Mouse (Mus musculus): ENCODE results near the gene Chil1. TPM values are rescaled to one million over a fixed set of nuclear protein-coding genes. Genes with fewer than 3 reads are reported as not detected.

Chil1 gene
- polyA plus RNA-seq, 1 experiment from 2014 or later = 1.5 TPM

- H3K27me3 ChIP-seq (replicated peaks) = no peaks in the 10 kb centered on the region
- H3K9ac ChIP-seq = no peak overlapping the region
- no peak overlapping the region for H3K4me2 ChIP-seq
- ATAC-seq (replicated peaks) = no peak
- H3K9me3 ChIP-seq = no peaks in the 10 kb centered on the region
- H3K4me1 ChIP-seq = peaks cover 8% of the 10 kb centered on the region
- H3K4me3 ChIP-seq = no peak overlapping the region
- H3K36me3 ChIP-seq (replicated peaks) = no peaks in the 10 kb centered on the region
- 76% methylated on average over 7 of the region's 7 CpGs for WGBS
- H3K27ac ChIP-seq = no peak overlapping the region
Observed at GRCm38 (mm10) chr1:134213405-134213804, 31.4 kb downstream of the Chil1 start.

DNA sequence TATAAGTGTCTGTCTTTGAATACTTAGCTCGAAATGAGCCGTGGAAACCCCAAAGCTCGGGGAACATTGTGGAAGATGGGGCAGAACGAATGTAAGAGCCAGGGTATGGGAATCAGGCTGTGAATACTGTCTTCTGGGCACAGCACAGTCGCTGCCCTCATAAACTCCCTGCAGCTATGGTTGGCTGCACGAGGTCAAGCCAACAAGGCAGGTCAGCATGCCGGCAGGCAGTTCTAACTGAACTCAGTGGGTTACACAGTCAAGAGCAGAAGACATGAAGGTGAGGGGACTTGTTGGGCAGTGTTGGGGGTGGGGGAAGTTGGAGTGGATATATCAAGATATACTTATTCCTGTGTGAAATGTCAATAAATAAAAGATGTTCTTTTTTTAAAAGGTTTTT lies 33.1 kb downstream of the Chil1 start:
- ATAC-seq (replicated peaks) = no peak
- H3K9ac ChIP-seq = no peak overlapping the region
- H3K36me3 ChIP-seq (replicated peaks) = no peaks in the 10 kb centered on the region
- H3K4me3 ChIP-seq = no peak overlapping the region
- H3K4me2 ChIP-seq = no peak overlapping the region
- WGBS = 54% methylated on average over 7 of the region's 7 CpGs
- H3K9me3 ChIP-seq = no peaks in the 10 kb centered on the region
- peaks cover 8% of the 10 kb centered on the region for H3K4me1 ChIP-seq
- H3K27ac ChIP-seq = no peak overlapping the region
- H3K27me3 ChIP-seq (replicated peaks) = no peaks in the 10 kb centered on the region

DNA sequence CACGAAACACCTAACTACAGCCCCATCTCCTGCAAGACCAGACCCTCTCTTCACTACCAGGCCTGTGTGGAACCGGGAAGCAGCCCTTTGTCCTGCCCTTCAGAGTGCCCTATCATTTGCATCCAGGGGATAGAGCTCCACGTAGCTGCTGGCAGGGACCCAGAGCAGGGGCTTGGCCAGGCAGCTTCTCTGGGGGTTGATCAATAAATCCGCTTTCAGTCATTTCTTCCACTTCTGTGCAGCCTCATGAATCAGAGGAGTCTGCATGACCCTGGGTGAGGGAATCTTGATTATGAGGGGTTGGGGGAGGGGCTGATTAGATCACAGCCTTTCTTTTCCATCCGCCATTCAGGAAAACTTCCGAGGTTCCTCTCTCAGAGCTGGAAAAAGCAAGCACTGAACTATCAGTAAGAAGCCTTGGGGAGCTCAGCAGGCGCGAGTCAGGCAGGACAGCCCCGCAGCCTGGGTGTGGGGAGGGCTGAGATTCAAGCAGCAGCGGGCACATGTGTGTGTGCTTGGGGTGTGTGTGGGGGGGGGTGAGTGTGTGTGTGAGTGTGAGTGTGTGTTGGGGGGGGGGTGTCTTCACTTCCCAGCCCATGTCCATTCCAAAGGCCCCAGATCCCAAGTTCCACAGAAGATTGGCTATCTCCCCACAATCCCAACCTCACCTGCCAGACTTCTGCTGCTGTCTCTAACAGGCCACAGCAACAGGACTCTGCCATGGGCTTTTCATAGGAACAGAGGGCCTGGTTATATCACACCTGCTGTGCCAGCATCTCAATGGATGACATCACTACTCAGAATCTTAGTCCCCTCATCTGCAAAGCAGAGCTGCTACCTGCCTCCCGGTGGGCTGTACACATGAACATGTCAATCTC lies 34.0 kb downstream of the Chil1 start:
- Histone ChIP-seq H3K27me3 (replicated peaks) (no peaks in the 10 kb centered on the region), H3K27ac (peak overlapping the region; percentile 37; the same call in 1 of the 2 replicates), H3K4me2 (no peak overlapping the region), H3K36me3 (replicated peaks) (no peaks in the 10 kb centered on the region), H3K4me1 (peaks cover 8% of the 10 kb centered on the region), H3K4me3 (no peak overlapping the region), H3K9ac (no peak overlapping the region), H3K9me3 (no peaks in the 10 kb centered on the region)
- 16% methylated on average over 11 of the region's 11 CpGs for WGBS
- peak; percentile 43; the same call in 1 of the 2 replicates for ATAC-seq (replicated peaks)

- 82% methylated on average over 2 of the region's 2 CpGs for WGBS
- ATAC-seq (replicated peaks) = peak; percentile 33; the same call in 1 of the 2 replicates
- Histone ChIP-seq H3K9me3 (no peaks in the 10 kb centered on the region), H3K4me1 (peaks cover 8% of the 10 kb centered on the region), H3K4me2 (no peak overlapping the region), H3K9ac (no peak overlapping the region), H3K27me3 (replicated peaks) (no peaks in the 10 kb centered on the region), H3K27ac (no peak overlapping the region), H3K36me3 (replicated peaks) (no peaks in the 10 kb centered on the region), H3K4me3 (no peak overlapping the region)
Observed at GRCm38 (mm10) chr1:134216629-134216971, 34.6 kb downstream of the Chil1 start.

GRCm38 (mm10) chr1:134217028-134217481 lies 35.1 kb downstream of the Chil1 start:
- no peak overlapping the region for H3K27ac ChIP-seq
- peaks cover 8% of the 10 kb centered on the region for H3K4me1 ChIP-seq
- no peaks in the 10 kb centered on the region for H3K36me3 ChIP-seq (replicated peaks)
- H3K9me3 ChIP-seq = no peaks in the 10 kb centered on the region
- ATAC-seq (replicated peaks) = no peak
- no peak overlapping the region for H3K4me3 ChIP-seq
- H3K4me2 ChIP-seq = no peak overlapping the region
- H3K9ac ChIP-seq = no peak overlapping the region
- no peaks in the 10 kb centered on the region for H3K27me3 ChIP-seq (replicated peaks)
- 68% methylated on average over 12 of the region's 12 CpGs for WGBS

- H3K4me1 ChIP-seq = peaks cover 8% of the 10 kb centered on the region
- no peak overlapping the region for H3K9ac ChIP-seq
- no peak for ATAC-seq (replicated peaks)
- WGBS = 83% methylated on average over 3 of the region's 3 CpGs
- no peak overlapping the region for H3K4me2 ChIP-seq
- no peaks in the 10 kb centered on the region for H3K9me3 ChIP-seq
- H3K36me3 ChIP-seq (replicated peaks) = no peaks in the 10 kb centered on the region
- no peak overlapping the region for H3K27ac ChIP-seq
- no peaks in the 10 kb centered on the region for H3K27me3 ChIP-seq (replicated peaks)
- H3K4me3 ChIP-seq = no peak overlapping the region
Observed at GRCm38 (mm10) chr1:134217942-134218341, 36.0 kb downstream of the Chil1 start.

DNA sequence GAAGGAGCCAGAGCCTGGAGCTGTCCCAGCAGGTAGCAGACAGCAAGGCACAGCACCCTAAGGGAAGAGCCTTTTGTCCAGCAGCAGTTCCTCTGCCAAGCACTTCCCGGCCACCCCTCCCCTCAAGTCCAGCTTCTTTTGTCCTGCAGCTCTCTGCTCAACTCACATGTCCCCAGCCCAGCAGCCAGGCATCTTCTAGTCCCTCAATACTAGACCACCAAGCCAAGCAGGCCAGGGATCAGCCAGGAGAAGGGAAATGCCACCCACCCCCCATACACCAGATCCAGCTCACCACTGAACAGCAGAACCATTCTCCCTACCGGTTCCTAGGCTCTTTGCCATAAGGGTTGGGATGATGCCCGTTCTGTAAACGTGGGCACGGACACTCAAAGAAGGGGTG lies 37.6 kb downstream of the Chil1 start:
- H3K36me3 ChIP-seq (replicated peaks) = no peaks in the 10 kb centered on the region
- H3K4me1 ChIP-seq = peaks cover 8% of the 10 kb centered on the region
- no peaks in the 10 kb centered on the region for H3K9me3 ChIP-seq
- H3K4me3 ChIP-seq = no peak overlapping the region
- no peak overlapping the region for H3K27ac ChIP-seq
- H3K4me2 ChIP-seq = no peak overlapping the region
- WGBS = 70% methylated on average over 5 of the region's 5 CpGs
- H3K27me3 ChIP-seq (replicated peaks) = no peaks in the 10 kb centered on the region
- ATAC-seq (replicated peaks) = no peak
- no peak overlapping the region for H3K9ac ChIP-seq

- ATAC-seq (replicated peaks) = no peak
- WGBS = 92% methylated on average over 1 of the region's 1 CpGs
- no peak overlapping the region for H3K4me3 ChIP-seq
- H3K4me1 ChIP-seq = peaks cover 2% of the 10 kb centered on the region
- H3K9ac ChIP-seq = no peak overlapping the region
- H3K4me2 ChIP-seq = no peak overlapping the region
- no peaks in the 10 kb centered on the region for H3K36me3 ChIP-seq (replicated peaks)
- H3K9me3 ChIP-seq = no peaks in the 10 kb centered on the region
- H3K27ac ChIP-seq = no peak overlapping the region
- no peaks in the 10 kb centered on the region for H3K27me3 ChIP-seq (replicated peaks)
Observed at GRCm38 (mm10) chr1:134221172-134221571, 39.2 kb downstream of the Chil1 start.

DNA sequence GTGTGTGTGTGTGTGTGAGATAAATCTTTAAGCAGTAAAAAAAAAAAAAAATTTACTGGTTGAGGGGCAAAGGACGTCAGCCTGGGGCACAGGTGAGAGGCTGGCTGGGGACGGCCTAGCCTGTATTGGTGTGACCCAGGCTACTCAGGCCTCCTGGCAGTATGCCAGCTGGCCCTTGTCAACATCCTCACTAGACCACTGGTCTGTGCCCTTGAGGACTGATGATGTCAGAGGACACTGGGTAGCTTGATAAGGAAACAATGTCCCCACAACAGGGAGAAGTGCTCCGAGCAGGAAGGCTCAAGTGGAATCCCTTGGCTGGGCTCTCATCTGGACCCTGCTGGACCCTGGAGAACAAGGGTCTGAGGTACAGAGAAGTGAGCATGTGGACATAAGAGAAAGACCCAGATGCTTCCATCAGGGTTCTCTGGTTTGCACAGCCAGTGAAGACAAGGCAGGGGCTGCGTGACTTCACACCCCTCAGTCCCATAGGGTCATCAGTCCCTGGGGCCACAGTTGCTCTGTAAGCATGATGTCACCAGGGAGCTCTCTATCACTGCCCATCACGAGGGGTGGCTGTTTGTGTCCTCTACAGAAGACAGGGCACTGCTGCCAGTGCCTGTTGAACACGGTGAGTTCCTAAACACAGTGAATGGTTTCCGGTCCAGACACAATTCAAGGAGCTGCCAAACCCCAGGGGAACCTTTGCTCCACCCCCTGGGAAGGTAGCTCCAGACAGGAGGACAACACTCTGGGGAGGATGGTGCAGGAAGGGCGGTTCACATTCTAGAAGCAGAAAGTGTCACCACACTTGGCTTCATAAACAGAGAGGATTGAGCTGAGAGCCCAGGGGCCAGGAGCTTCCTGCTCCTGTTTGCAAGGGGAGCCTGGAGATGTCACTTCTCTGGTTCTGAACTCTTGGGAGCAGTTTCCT lies 40.4 kb downstream of the Chil1 start:
- 59% methylated on average over 8 of the region's 8 CpGs for WGBS
- no peak for ATAC-seq (replicated peaks)
- H3K27me3 ChIP-seq (replicated peaks) = no peaks in the 10 kb centered on the region
- H3K27ac ChIP-seq = no peak overlapping the region
- no peaks in the 10 kb centered on the region for H3K36me3 ChIP-seq (replicated peaks)
- H3K4me3 ChIP-seq = no peak overlapping the region
- no peaks in the 10 kb centered on the region for H3K9me3 ChIP-seq
- no peak overlapping the region for H3K9ac ChIP-seq
- no peaks in the 10 kb centered on the region for H3K4me1 ChIP-seq
- no peak overlapping the region for H3K4me2 ChIP-seq

DNA sequence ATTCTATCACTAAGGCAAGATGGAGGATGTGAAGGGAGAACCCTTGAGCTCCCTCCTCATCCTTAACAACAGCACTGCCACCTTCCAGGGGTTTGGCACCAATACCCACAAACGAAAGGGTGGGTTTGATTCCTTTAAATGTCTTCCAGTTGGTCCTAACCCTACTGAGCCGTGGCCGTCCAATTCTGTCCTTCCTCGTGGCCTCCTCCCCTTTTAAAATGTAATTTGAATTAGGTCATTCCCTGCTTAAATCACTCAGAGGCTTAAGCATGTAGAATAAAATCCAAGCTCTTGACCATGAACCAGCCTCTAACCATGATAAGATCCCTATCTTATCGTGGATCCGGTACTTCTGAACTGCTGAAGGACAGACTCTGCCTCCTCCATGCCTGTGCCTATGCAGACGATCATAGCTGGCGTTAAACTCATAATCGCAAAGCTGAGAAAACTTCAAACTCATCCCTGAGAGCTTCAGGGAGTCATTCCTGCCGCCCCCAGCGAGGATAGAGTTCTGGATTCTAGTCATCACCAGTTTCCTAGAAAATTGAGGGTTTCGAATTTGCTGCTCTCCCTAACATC lies 42.8 kb downstream of the Chil1 start:
- H3K27me3 ChIP-seq (replicated peaks) = no peaks in the 10 kb centered on the region
- H3K27ac ChIP-seq = no peak overlapping the region
- no peaks in the 10 kb centered on the region for H3K9me3 ChIP-seq
- 88% methylated on average over 12 of the region's 12 CpGs for WGBS
- H3K9ac ChIP-seq = no peak overlapping the region
- no peak overlapping the region for H3K4me3 ChIP-seq
- ATAC-seq (replicated peaks) = no peak
- H3K4me1 ChIP-seq = no peaks in the 10 kb centered on the region
- H3K36me3 ChIP-seq (replicated peaks) = no peaks in the 10 kb centered on the region
- no peak overlapping the region for H3K4me2 ChIP-seq

- no peaks in the 10 kb centered on the region for H3K9me3 ChIP-seq
- no peak overlapping the region for H3K27ac ChIP-seq
- H3K4me1 ChIP-seq = no peaks in the 10 kb centered on the region
- 96% methylated on average over 5 of the region's 5 CpGs for WGBS
- no peaks in the 10 kb centered on the region for H3K36me3 ChIP-seq (replicated peaks)
- no peak overlapping the region for H3K4me2 ChIP-seq
- ATAC-seq (replicated peaks) = no peak
- H3K4me3 ChIP-seq = no peak overlapping the region
- H3K9ac ChIP-seq = no peak overlapping the region
- H3K27me3 ChIP-seq (replicated peaks) = no peaks in the 10 kb centered on the region
Observed at GRCm38 (mm10) chr1:134225375-134225774, 43.4 kb downstream of the Chil1 start.

DNA sequence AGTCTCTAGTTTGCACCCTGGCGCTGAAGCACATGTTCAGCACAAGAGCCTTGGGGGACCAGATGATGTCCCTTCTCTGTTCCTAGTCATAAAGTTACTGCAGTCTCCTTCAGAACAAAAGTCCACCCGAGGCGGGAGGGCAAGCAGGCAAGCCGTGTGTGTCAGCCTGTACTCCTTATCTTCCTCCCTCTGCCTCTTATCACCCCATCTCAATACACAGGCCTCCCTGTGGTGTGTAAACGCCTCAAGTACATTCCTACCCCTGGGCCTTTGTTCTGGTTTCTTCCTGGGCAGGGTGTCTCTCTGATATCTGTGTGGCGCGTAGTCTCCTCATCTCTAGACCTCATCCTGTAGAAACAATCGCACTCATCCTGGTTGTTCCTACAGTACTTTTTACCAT lies 44.8 kb downstream of the Chil1 start:
- Histone ChIP-seq H3K9ac (no peak overlapping the region), H3K27me3 (replicated peaks) (no peaks in the 10 kb centered on the region), H3K27ac (no peak overlapping the region), H3K4me2 (no peak overlapping the region), H3K4me3 (no peak overlapping the region), H3K9me3 (no peaks in the 10 kb centered on the region), H3K36me3 (replicated peaks) (no peaks in the 10 kb centered on the region), H3K4me1 (no peaks in the 10 kb centered on the region)
- no peak for ATAC-seq (replicated peaks)
- 84% methylated on average over 8 of the region's 8 CpGs for WGBS

All from midbrain, embryonic 15.5 days (tissue).